Mouse (Mus musculus) ES-E14 (cell line): ENCODE data around the gene Irs1. TPM values are rescaled to one million over a fixed set of nuclear protein-coding genes. Genes with fewer than 3 reads are reported as not detected.

Experiments
- DNase-seq: peaks from one replicate; pipeline ENCODE4 v3.0.0-alpha.2; 2013; ENCODE audit warnings: low read depth, low spot score
- H3K27ac ChIP-seq: 2 replicates; pipeline ENCODE4 v1.5.1; 2012; ENCODE audit warnings: low read depth, mild to moderate bottlenecking, low read length, moderate library complexity, mixed read lengths; ENCODE audit not compliant: poor library complexity, insufficient read depth, severe bottlenecking
- H3K36me3 ChIP-seq: 2 replicates; pipeline ENCODE4 v1.6.1; 2012; ENCODE audit warnings: mild to moderate bottlenecking, low read length, moderate library complexity, mixed read lengths; ENCODE audit not compliant: control insufficient read depth, poor library complexity, insufficient read depth, severe bottlenecking
- H3K4me1 ChIP-seq, 2 experiments: fragments of 150-350 bp in 1 of 2; sonication (generic) in 1 of 2; 2 replicates each; pipeline ENCODE4 v1.6.1; 2012; ENCODE audit warnings: low read length in 2 of 2, mild to moderate bottlenecking in 1 of 2, mixed read lengths in 1 of 2; ENCODE audit not compliant: control insufficient read depth in 2 of 2, insufficient read depth in 2 of 2, poor library complexity in 1 of 2
- H3K4me3 ChIP-seq, 2 experiments: fragments of 150-350 bp in 1 of 2; sonication (generic) in 1 of 2; 2 replicates each; pipeline ENCODE4 v1.5.1; 2012; ENCODE audit warnings: low read length in 2 of 2, low read depth in 1 of 2, mild to moderate bottlenecking in 1 of 2, mixed read lengths in 1 of 2; ENCODE audit not compliant: insufficient read depth in 1 of 2, poor library complexity in 1 of 2, severe bottlenecking in 1 of 2
- H3K9ac ChIP-seq: 2 replicates; pipeline ENCODE4 v1.6.1; 2012; ENCODE audit warnings: low read depth, mild to moderate bottlenecking, low read length, mixed read lengths; ENCODE audit not compliant: poor library complexity, insufficient read depth, severe bottlenecking
- H3K9me3 ChIP-seq: fragments of 150-350 bp; sonication (generic); 2 replicates; pipeline ENCODE4 v1.6.1; 2012; ENCODE audit warnings: low read depth, mild to moderate bottlenecking, low read length; ENCODE audit not compliant: control insufficient read depth, insufficient read depth
- CHD2 ChIP-seq: IDR thresholded peaks from 2 replicates; pipeline ENCODE4 v1.6.1; 2014; ENCODE audit warnings: mild to moderate bottlenecking, low read depth, low read length, inconsistent platforms
- HCFC1 ChIP-seq: IDR thresholded peaks from 2 replicates; pipeline ENCODE4 v1.6.1; 2012; ENCODE audit warnings: low read length, inconsistent platforms, borderline replicate concordance; ENCODE audit not compliant: insufficient read depth
- MAFK ChIP-seq: IDR thresholded peaks from 2 replicates; pipeline ENCODE4 v1.6.1; 2014; ENCODE audit warnings: mild to moderate bottlenecking, low read depth, low read length, inconsistent platforms; ENCODE audit not compliant: insufficient read depth
- ZC3H11A ChIP-seq: IDR thresholded peaks from 2 replicates; pipeline ENCODE4 v1.6.1; 2012; ENCODE audit warnings: low read depth, mild to moderate bottlenecking, inconsistent platforms, low read length, borderline replicate concordance
- ZNF384 ChIP-seq: IDR thresholded peaks from 2 replicates; pipeline ENCODE4 v1.6.1; 2012; ENCODE audit warnings: low read depth, low read length, inconsistent platforms
- in situ Hi-C, 2 experiments: fragments of 600-800 bp; cut with MboI; formaldehyde crosslinking; loops; one replicate each; pipeline ENCODE4 v1.15.1; 2025; ENCODE audit warnings: low sequenced_read_pairs in 2 of 2, inconsistent platforms in 1 of 2; ENCODE audit not compliant: unreplicated experiment in 2 of 2
- total RNA-seq: library from RNA; depleted of rRNA; stranded (reverse); fragments of 300-350 nt; gene quantifications from 2 replicates; pipeline ENCODE4 v1.2.3, GENCODE M21; 2012

The Irs1 gene
- total RNA-seq, 1 experiment: 8.1 TPM

DNA sequence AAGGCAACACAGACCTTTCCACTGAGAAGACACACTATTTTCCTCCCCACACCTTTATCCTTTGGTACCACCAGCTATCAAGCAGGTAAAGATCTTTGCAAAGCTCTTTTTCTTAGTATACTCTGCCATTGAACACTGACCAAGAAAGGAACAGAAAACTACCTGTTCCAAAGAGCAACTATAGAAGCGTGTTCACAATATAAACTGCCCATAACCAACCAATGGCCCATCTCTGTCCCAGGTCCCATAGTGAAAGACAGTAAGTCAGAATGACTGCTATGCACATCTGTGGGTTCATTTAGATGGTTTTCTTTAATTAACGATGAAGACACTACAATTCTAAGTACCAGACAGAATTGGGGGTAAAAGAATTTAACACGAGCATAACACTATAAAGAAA, 58.4 kb downstream of the Irs1 start, which contains the start of gene Gm9747:
TSS of gene Gm9747 (plus strand) at position 301 of the 400 bp plus-strand sequence.
- Histone ChIP-seq H3K36me3 (no peaks in the 10 kb centered on the region), H3K4me3 (no peak within 1 kb of the TSS), H3K9ac (no peak within 1 kb of the TSS), H3K27ac (no peak within 1 kb of the TSS), H3K4me1 (no peaks in the 10 kb centered on the region), H3K9me3 (no peaks in the 10 kb centered on the region)
- TF ChIP-seq HCFC1 (no peak), ZC3H11A (no peak), ZNF384 (no peak), MAFK (no peak), CHD2 (no peak)
- in situ Hi-C loops: no loop called here
- no peak for DNase-seq

DNA sequence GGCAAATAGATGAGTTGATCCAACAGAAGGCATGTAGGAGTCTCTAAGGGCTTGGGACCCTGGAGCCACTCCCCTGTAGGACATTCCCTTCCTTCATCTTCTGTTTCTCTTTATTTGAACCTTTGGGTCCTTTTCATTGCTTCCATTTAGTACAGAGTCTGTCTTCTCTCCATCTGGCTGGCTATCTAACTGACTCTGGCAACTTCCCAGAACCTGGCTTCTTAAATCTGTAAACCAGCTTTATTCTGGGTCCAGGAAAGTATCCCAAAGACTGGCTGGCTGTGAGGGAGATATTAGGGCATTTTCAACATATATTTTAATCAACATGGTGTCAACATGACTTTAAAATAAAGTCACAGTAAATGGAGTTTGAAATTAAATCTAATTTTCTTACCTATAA, 62.4 kb downstream of the Irs1 start:
- no peak for TF ChIP-seq MAFK
- no peak for TF ChIP-seq ZC3H11A
- TF ChIP-seq ZNF384: no peak
- no peak for TF ChIP-seq HCFC1
- no peak for TF ChIP-seq CHD2
- Histone ChIP-seq H3K9me3 (no peaks in the 10 kb centered on the region), H3K4me1 (no peaks in the 10 kb centered on the region), H3K9ac (no peak overlapping the region), H3K36me3 (no peaks in the 10 kb centered on the region), H3K4me3 (no peak overlapping the region), H3K27ac (no peak overlapping the region)
- DNase-seq: no peak
- in situ Hi-C loops: no loop called here

DNA sequence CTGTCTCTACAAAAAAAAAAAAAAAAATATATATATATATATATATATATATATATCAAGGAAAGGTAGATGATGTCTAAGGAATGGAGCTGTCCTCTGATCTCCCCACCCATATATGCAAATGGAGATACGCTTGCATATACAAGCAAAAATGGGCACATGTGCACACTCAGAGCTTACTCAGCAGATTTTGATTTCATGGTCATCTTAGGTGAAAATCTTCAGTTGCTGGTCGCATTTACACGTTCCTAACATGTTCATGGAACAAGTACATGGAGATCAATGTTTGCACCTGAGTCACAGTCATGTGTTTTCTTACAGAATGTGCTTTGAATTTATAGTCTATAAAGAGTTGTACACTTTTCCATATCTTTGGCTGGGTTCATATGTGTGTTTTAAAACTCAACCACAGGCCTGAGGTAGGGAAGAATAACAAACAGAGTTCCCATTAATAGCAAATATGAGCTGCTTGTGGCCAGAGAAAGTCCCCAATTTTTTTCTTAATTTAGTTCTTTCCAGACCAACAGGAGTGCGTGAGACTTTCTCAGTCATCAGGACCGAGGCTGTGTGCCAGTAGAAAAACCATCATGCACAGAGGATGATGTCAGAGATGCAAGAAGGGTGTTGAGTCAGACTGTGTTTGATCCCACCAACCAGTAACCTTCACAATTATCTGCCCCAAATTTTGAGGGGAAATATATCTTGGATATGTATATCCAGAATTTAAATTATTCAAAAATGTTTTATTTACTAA, 68.0 kb downstream of the Irs1 start:
- TF ChIP-seq MAFK (peak; percentile 54; the same call in 1 of the 2 replicates), ZNF384 (no peak)

DNA sequence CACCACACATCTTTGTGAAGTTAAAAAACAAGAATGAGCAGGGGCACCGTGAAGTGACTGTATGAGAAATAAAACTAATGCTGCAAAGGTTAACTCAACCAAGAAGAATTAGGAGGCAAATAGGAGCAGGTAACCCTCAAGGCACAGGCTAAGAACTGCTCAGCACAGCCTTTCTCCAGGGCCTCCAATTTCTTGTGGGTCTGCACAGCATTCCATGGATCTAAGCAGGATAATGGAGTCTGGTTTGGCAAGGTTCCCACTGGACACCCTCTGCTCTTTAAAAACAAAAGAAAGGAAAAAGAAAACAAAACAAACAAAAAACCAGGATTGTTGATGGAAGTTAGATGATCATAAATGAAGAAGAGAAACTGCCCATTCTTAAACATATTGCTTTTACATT, 69.8 kb downstream of the Irs1 start:
- TF ChIP-seq HCFC1 (no peak), CHD2 (no peak), MAFK (no peak), ZC3H11A (no peak), ZNF384 (no peak)
- no peak overlapping the region for H3K4me3 ChIP-seq
- no peaks in the 10 kb centered on the region for H3K9me3 ChIP-seq
- no peaks in the 10 kb centered on the region for H3K36me3 ChIP-seq
- no peaks in the 10 kb centered on the region for H3K4me1 ChIP-seq
- H3K27ac ChIP-seq: no peak overlapping the region
- DNase-seq: no peak
- no peak overlapping the region for H3K9ac ChIP-seq
- in situ Hi-C loops: no loop called here

More for the DNA sequence above, 68.0 kb downstream of the Irs1 start:
- no peaks in the 10 kb centered on the region for H3K36me3 ChIP-seq
- no peak overlapping the region for H3K27ac ChIP-seq
- no peak overlapping the region for H3K4me3 ChIP-seq
- no peak overlapping the region for H3K9ac ChIP-seq
- no peak for DNase-seq
- in situ Hi-C loops: no loop called here
- no peaks in the 10 kb centered on the region for H3K9me3 ChIP-seq
- H3K4me1 ChIP-seq: no peaks in the 10 kb centered on the region
